Mouse (Mus musculus) urinary bladder, postnatal 25 days (tissue): ENCODE measurements around the gene Tbck.

Experiments
- DNase-seq: peaks from one replicate; pipeline ENCODE4 v3.0.0; 2022; ENCODE audit warnings: low spot score

Gene Tbck

GRCm38 (mm10) chr3:132835118-132835794, 151.3 kb downstream of the Tbck start:
- no peak for DNase-seq

DNA sequence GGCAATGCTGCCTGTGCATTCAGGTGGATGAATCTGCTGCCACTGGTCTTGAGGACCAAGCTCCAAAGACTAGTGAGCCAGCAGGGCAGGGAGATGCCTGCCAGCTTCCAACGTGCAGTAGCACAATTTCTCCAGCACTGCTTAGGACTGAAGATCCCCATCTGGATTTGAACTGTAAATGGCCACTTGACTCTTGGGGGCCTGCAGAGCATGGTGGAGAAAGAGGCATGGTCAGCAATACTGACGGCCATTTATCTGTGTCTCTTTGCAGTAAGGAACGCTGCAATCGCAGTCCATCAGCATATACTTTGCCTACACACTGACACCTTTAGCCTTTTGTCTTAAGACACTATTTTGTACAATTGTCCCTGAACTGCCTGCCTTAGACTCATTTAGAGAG, 153.2 kb downstream of the Tbck start:
- no peak for DNase-seq

- no peak for DNase-seq
These were observed 154.9 kb downstream of the Tbck start for GRCm38 (mm10) chr3:132838656-132839417.

GRCm38 (mm10) chr3:132839516-132839915, 155.6 kb downstream of the Tbck start:
- DNase-seq = no peak

- no peak for DNase-seq
These were observed 158.7 kb downstream of the Tbck start for GRCm38 (mm10) chr3:132842676-132843075.

DNA sequence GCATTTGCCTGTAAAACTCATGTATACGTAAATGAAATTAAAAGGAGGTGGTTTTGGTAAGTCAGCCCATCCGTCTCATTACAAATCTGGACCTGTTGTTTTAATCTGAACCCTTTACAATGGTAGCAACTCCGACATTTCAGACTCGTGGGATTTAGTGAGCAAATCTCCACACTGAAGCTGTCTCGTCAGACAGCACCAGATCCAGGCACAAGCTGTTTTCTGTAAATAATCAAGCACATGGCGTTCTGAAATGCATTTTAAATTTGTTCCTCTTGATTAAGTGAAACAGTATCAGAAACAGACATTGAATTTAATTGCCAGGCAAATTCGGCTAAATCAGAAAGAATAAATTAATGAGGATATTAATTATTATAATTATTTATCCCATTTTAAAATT, 165.7 kb downstream of the Tbck start:
- no peak for DNase-seq

GRCm38 (mm10) chr3:132850431-132850830, 166.5 kb downstream of the Tbck start:
- DNase-seq = no peak

DNA sequence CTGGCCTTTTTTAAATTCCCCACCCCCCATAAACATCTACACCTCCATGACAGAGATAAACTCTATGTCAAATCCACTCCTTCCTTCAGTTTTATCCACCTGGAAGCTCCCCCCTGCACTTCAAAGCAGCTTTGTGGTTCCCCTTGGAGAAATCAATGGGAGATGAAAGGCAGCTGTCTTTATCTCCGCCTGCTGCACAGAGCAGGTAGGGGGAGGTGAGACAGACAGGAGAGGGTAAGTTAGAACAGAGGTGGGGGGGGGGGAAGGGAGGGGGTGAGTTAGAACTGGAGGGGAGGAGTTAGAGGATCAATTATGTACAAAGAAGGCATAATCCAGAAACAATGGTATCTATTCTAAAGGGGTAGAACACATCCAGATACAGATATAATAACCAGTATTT, 167.5 kb downstream of the Tbck start:
- DNase-seq = no peak

DNA sequence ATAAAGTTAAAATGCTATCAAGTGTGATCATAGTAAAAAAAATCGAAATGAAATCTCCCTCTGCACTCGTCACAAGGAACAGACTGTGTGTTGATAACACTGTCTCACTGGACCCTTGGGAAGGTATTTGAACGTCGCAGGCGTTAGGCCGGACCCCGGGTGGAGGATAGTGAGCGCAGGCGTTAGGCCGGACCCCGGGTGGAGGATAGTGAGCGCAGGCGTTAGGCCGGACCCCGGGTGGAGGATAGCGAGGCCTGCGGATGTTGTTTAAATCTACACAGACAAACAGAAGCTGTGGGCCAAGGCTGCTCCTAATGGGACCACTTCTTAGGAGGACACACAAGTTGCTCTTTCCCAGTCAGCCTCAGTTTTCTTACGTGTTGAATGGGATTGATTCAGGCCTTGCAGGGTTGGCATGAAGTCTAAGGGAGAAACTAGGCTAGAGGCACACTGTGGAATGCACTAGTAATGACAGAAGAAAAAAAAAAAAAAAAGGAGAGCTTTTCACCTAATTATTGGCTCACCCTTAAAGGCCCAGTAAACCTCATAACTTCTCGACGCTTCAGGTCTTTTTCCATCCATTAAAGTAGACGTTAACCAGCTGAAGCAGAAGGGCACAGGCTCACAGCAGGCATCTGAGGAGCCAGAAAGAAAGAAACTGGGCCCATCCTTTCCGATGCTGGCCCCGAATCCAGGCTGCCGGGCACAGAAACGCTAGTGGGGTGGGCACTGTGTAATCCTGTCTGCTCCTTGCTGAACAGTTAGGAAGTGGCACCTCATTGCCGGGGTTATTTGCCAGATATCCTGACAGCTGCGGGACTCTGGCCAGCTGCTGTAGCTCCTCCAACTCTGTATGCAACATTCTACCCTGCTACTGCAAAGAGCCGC, 168.1 kb downstream of the Tbck start:
- no peak for DNase-seq

- no peak for DNase-seq
These were observed 170.3 kb downstream of the Tbck start for GRCm38 (mm10) chr3:132854271-132854670.

DNA sequence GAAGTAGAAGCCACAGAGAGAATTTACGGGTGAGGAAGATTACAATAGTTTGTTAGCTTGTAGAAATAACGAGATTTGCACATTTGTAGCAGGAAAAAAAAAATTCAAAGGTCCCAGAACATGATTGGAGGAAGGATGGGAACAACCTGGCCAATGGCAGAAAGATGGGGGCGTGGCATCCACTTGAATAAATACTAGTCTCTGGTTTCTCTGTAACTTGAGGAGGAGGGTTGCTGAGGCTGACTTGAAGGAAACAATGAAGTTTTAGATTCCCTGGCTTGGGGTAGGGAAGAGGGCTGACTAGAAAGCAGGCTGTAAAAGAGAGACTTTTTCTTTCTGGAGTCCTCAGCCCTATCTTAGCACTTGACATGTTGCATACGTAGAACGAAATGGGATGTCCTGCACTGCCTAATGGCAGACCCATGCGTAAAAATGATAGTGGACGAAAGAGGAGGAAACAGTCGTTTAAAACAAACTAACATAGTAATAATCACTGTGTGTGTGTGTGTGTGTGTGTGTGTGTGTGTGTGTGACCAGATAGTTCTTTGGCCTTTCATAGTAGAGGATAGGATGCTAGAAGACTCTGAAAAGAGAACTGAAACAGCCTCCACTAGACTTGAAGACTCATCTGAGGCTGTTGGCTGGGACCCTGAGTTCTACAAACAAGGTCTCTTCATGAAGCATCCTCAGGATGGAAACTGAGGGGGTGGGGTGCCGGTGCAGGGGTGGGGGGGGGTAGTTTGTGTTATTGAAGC, 171.7 kb downstream of the Tbck start:
- no peak for DNase-seq

- no peak for DNase-seq
These were observed 172.7 kb downstream of the Tbck start for GRCm38 (mm10) chr3:132856651-132857050.

GRCm38 (mm10) chr3:132858849-132859248, 174.9 kb downstream of the Tbck start:
- DNase-seq = no peak

DNA sequence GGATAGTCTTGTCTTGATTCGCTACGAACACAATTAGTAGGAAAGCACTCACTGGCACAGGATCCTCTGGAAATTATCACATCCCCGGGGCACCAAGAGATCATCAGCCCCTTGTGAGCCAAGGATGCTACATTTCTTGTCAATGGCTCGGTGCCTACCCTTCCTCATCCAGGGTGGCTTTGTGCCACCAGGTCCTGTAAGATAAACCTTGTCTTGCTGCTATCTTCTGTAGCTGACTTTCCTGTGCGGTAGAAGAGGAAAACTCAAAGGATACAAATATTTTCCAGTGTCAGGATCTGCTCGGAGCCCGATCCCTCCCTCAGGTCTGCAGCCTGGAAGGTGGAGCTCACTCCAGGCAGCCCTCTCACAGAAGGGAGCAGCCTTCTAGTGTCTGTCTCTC, 175.6 kb downstream of the Tbck start:
- DNase-seq = no peak

GRCm38 (mm10) chr3:132860796-132861195, 176.9 kb downstream of the Tbck start:
- no peak for DNase-seq

GRCm38 (mm10) chr3:132863843-132864242, 179.9 kb downstream of the Tbck start:
- DNase-seq = no peak

GRCm38 (mm10) chr3:132864329-132864919, 180.5 kb downstream of the Tbck start:
- no peak for DNase-seq

GRCm38 (mm10) chr3:132864986-132865385, 181.0 kb downstream of the Tbck start:
- DNase-seq = no peak

GRCm38 (mm10) chr3:132865596-132865995, 181.7 kb downstream of the Tbck start:
- DNase-seq = no peak

DNA sequence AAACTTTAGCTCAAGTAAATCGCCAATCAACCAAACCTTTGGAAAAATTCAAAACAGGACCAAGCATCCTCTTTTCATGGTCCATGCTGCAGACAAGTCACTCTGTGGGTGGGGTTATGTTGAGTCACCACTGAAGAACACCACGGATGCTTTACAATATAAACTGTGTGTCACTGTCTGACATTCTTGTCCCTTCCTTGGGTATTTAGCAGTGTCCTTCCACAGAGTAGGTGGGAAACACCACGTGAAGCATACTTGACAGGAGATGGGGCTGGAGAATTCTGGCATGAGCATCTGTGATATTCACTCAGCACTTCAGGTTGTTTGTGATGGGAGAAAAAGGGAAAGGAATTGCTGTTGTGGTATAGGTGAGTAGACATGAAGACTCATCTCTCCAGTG, 183.0 kb downstream of the Tbck start:
- DNase-seq = no peak

DNA sequence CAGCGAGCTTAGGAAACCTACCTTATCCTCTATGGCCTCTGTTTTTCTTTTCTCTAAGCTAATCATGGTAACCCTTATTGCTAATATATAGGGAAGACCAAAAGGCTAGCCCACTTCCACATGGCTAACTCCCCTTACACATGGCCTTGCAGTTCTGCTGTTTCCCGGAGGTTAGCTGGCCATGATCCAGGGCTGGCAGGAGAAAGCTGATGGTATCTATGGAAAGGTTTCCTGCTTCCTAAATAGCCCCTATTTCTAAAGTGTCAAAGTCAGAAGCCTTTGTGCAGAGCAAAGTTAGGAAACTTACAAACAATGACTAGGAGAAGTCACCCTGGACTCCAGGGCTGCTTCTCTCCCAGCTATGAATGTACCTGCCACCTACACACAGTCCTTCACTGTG, 184.9 kb downstream of the Tbck start:
- DNase-seq = no peak

- no peak for DNase-seq
These were observed 186.1 kb downstream of the Tbck start for GRCm38 (mm10) chr3:132870079-132870478.
